Mouse (Mus musculus) cerebellum, adult 11-12 months (tissue): ENCODE data around the gene Olfr1242.

Source experiments
- DNase-seq: peaks from one replicate; pipeline ENCODE4 v3.0.0; 2022

The Olfr1242 gene

GRCm38 (mm10) chr2:89498235-89498634 is at the start of gene Olfr1242:
TSS of gene Olfr1242 (minus strand) at chr2:89498335.
- no peak for DNase-seq

- DNase-seq = no peak
Measured at GRCm38 (mm10) chr2:89544516-89544915, 46.4 kb upstream of the Olfr1242 start.

- DNase-seq = no peak
Measured at GRCm38 (mm10) chr2:89539923-89540322, 41.8 kb upstream of the Olfr1242 start.

GRCm38 (mm10) chr2:89531387-89531786 is 33.3 kb upstream of the Olfr1242 start, which contains the start of gene Olfr1243:
TSS of gene Olfr1243 (minus strand) at chr2:89531487.
- DNase-seq = no peak

GRCm38 (mm10) chr2:89487026-89487425 is 11.1 kb downstream of the Olfr1242 start, which contains the start of gene Olfr1241:
TSS of gene Olfr1241 (minus strand) at chr2:89487126.
- no peak for DNase-seq

- DNase-seq = no peak
Measured at GRCm38 (mm10) chr2:89442900-89443299, 55.2 kb downstream of the Olfr1242 start, which contains the start of gene Olfr1240. TSS of gene Olfr1240 (minus strand) at chr2:89443000.
